Mouse (Mus musculus): ENCODE data around the gene Ror2.

GRCm38 (mm10) chr13:53274771-53275170, 11.2 kb downstream of the Ror2 start:
- no peak for TF ChIP-seq POLR2A (IDR thresholded peaks at IDR 0.05; ENCODE audit: extremely low read depth, insufficient read depth, low read length)
- no peak for TF ChIP-seq CTCF (IDR thresholded peaks at IDR 0.05; ENCODE audit: extremely low read depth, insufficient read depth, low read length)

Data from cortical plate, adult 2 months (tissue).